Mouse (Mus musculus): ENCODE measurements around the gene Mxi1. TPM values are rescaled to one million over a fixed set of nuclear protein-coding genes. Genes with fewer than 3 reads are reported as not detected.

Mxi1 gene
- polyA plus RNA-seq, 1 experiment = 36.5 TPM

DNA sequence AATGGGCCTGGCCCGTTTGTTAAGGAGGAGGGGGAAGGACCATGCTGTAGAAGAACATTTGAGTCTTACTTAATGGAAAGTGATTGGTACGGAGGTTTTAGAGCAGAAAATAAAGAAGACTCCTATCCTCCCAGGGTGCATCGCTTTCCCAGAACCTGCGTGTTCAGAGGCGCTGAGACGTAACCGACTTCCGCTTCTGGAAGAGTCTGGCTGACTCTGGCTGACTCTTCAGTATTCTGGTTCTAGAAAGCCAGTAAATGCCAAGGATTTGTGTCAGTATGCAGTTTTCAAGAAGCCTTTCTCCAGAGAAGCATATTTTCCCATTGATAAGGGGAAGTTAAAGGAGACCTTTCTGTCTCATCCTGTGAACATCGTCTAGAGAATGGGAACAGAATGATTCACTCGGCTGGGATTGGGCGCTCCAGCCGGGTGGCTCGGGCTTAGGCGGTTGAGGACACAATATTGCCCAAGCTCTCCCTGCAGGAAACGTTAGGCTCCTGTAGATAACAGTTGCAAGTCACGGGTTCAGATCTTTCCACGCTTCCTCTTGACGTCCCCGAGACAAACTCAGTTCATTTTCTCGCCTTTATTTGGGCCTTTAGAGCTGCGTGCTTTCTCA, 21.7 kb downstream of the Mxi1 start:
- no peak overlapping the region for H3K9ac ChIP-seq (ENCODE audit: low read depth, poor library complexity, severe bottlenecking)
- no peaks in the 10 kb centered on the region for H3K27me3 ChIP-seq (ENCODE audit: control insufficient read depth, insufficient read depth, low read length, poor library complexity, severe bottlenecking)
- H3K4me3 ChIP-seq (ENCODE audit: low read depth, low read length) = no peak overlapping the region
- TF ChIP-seq POLR2A (IDR thresholded peaks at IDR 0.05; ENCODE audit: insufficient read depth, low read length) = no peak
- TF ChIP-seq CTCF (IDR thresholded peaks at IDR 0.05; ENCODE audit: low read depth, low read length) = no peak
- TF ChIP-seq EP300 (IDR thresholded peaks at IDR 0.05; ENCODE audit: insufficient read depth, low read depth, low read length) = no peak
- H3K4me1 ChIP-seq (ENCODE audit: control insufficient read depth, insufficient read depth, low read length) = no peaks in the 10 kb centered on the region
- H3K27ac ChIP-seq (ENCODE audit: insufficient read depth, low read length) = no peak overlapping the region
- no peaks in the 10 kb centered on the region for H3K9me3 ChIP-seq (replicated peaks; ENCODE audit: control insufficient read depth, insufficient read depth, low read length, poor library complexity, severe bottlenecking)
- peaks cover 9% of the 10 kb centered on the region for H3K36me3 ChIP-seq (ENCODE audit: control insufficient read depth, insufficient read depth, low read length, poor library complexity, severe bottlenecking)

GRCm38 (mm10) chr19:53333730-53334129, 23.4 kb downstream of the Mxi1 start:
- no peaks in the 10 kb centered on the region for H3K4me1 ChIP-seq (ENCODE audit: control insufficient read depth, insufficient read depth, low read length)
- H3K9me3 ChIP-seq (replicated peaks; ENCODE audit: control insufficient read depth, insufficient read depth, low read length, poor library complexity, severe bottlenecking) = no peaks in the 10 kb centered on the region
- H3K27me3 ChIP-seq (ENCODE audit: control insufficient read depth, insufficient read depth, low read length, poor library complexity, severe bottlenecking) = no peaks in the 10 kb centered on the region
- H3K36me3 ChIP-seq (ENCODE audit: control insufficient read depth, insufficient read depth, low read length, poor library complexity, severe bottlenecking) = peaks cover 18% of the 10 kb centered on the region
- no peak for TF ChIP-seq POLR2A (IDR thresholded peaks at IDR 0.05; ENCODE audit: insufficient read depth, low read length)
- TF ChIP-seq CTCF (IDR thresholded peaks at IDR 0.05; ENCODE audit: low read depth, low read length) = no peak
- TF ChIP-seq EP300 (IDR thresholded peaks at IDR 0.05; ENCODE audit: insufficient read depth, low read depth, low read length) = no peak
- H3K9ac ChIP-seq (ENCODE audit: low read depth, poor library complexity, severe bottlenecking) = no peak overlapping the region
- H3K4me3 ChIP-seq (ENCODE audit: low read depth, low read length) = no peak overlapping the region
- no peak overlapping the region for H3K27ac ChIP-seq (ENCODE audit: insufficient read depth, low read length)

- no peaks in the 10 kb centered on the region for H3K9me3 ChIP-seq (replicated peaks; ENCODE audit: control insufficient read depth, insufficient read depth, low read length, poor library complexity, severe bottlenecking)
- H3K4me1 ChIP-seq (ENCODE audit: control insufficient read depth, insufficient read depth, low read length) = no peaks in the 10 kb centered on the region
- H3K4me3 ChIP-seq (ENCODE audit: low read depth, low read length) = no peak overlapping the region
- no peak overlapping the region for H3K9ac ChIP-seq (ENCODE audit: low read depth, poor library complexity, severe bottlenecking)
- H3K27ac ChIP-seq (ENCODE audit: insufficient read depth, low read length) = no peak overlapping the region
- TF ChIP-seq CTCF (IDR thresholded peaks at IDR 0.05; ENCODE audit: low read depth, low read length) (no peak), POLR2A (IDR thresholded peaks at IDR 0.05; ENCODE audit: insufficient read depth, low read length) (no peak), EP300 (IDR thresholded peaks at IDR 0.05; ENCODE audit: insufficient read depth, low read depth, low read length) (no peak)
- H3K36me3 ChIP-seq (ENCODE audit: control insufficient read depth, insufficient read depth, low read length, poor library complexity, severe bottlenecking) = peaks cover 18% of the 10 kb centered on the region
- no peaks in the 10 kb centered on the region for H3K27me3 ChIP-seq (ENCODE audit: control insufficient read depth, insufficient read depth, low read length, poor library complexity, severe bottlenecking)
Observed at GRCm38 (mm10) chr19:53335241-53335640, 24.9 kb downstream of the Mxi1 start.

DNA sequence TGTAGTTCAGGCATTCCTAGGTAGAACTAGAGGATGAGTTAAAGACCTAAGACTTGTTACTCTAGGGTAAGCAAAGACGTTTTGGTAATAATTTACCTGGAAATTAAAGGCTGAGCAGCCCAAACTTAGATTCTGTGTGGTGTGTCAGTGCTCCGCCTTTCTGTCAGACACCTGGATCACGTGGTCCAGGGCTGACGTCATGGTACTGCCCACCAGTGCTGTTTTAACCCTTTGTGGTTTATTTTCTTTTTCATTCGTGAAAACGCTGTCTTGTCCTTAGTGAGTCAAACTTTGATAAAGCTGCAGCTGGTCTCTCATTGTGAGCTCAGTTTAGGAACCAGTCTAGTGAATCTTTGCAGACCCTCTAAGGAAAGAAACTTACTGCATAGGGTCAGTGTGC, 30.1 kb downstream of the Mxi1 start:
- no peak overlapping the region for H3K9ac ChIP-seq (ENCODE audit: low read depth, poor library complexity, severe bottlenecking)
- H3K4me3 ChIP-seq (ENCODE audit: low read depth, low read length) = no peak overlapping the region
- no peak overlapping the region for H3K27ac ChIP-seq (ENCODE audit: insufficient read depth, low read length)
- H3K9me3 ChIP-seq (replicated peaks; ENCODE audit: control insufficient read depth, insufficient read depth, low read length, poor library complexity, severe bottlenecking) = no peaks in the 10 kb centered on the region
- no peaks in the 10 kb centered on the region for H3K4me1 ChIP-seq (ENCODE audit: control insufficient read depth, insufficient read depth, low read length)
- H3K36me3 ChIP-seq (ENCODE audit: control insufficient read depth, insufficient read depth, low read length, poor library complexity, severe bottlenecking) = peaks cover 9% of the 10 kb centered on the region
- no peaks in the 10 kb centered on the region for H3K27me3 ChIP-seq (ENCODE audit: control insufficient read depth, insufficient read depth, low read length, poor library complexity, severe bottlenecking)
- TF ChIP-seq POLR2A (IDR thresholded peaks at IDR 0.05; ENCODE audit: insufficient read depth, low read length) (no peak), CTCF (IDR thresholded peaks at IDR 0.05; ENCODE audit: low read depth, low read length) (no peak), EP300 (IDR thresholded peaks at IDR 0.05; ENCODE audit: insufficient read depth, low read depth, low read length) (no peak)

DNA sequence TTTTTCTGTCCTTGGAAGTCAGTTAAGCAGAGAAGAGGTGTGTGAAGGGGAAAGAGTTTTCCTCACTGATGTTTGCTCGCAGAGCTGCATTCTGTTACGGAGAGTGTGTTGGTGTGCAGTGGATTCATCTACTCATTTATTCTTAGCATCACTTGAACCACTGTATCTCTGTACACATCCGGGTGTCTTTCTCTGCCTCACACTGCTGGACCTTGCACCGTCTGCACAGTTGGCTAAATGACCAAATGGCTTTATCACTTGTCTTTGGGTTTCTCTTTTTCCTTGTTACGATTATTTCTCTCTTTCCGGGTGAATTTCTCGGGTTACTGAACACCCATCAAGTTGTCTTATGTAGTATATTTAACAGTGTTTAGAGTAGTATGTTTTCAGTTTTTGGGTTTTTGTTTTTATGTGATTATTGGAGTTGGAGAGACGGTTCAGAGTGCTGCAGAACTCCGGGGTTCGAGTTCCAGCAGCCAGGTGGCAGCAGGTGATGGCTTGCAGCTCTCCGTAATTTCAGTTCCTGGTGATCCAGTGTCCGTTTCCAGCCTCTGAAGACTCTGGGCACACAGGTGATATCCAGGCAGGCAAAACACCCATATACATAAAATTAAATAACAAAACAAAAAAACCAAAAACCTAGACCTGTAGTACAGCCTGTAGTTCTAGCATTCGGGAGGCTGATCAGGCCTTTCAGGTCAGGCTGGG, 33.0 kb downstream of the Mxi1 start:
- no peak overlapping the region for H3K4me3 ChIP-seq (ENCODE audit: low read depth, low read length)
- no peak for TF ChIP-seq CTCF (IDR thresholded peaks at IDR 0.05; ENCODE audit: low read depth, low read length)
- TF ChIP-seq POLR2A (IDR thresholded peaks at IDR 0.05; ENCODE audit: insufficient read depth, low read length) = no peak
- no peak for TF ChIP-seq EP300 (IDR thresholded peaks at IDR 0.05; ENCODE audit: insufficient read depth, low read depth, low read length)
- no peaks in the 10 kb centered on the region for H3K27me3 ChIP-seq (ENCODE audit: control insufficient read depth, insufficient read depth, low read length, poor library complexity, severe bottlenecking)
- H3K27ac ChIP-seq (ENCODE audit: insufficient read depth, low read length) = no peak overlapping the region
- H3K4me1 ChIP-seq (ENCODE audit: control insufficient read depth, insufficient read depth, low read length) = no peaks in the 10 kb centered on the region
- H3K36me3 ChIP-seq (ENCODE audit: control insufficient read depth, insufficient read depth, low read length, poor library complexity, severe bottlenecking) = 0 out of 2 replicates have a peak, but pooled peaks cover 2% of the 10 kb centered on the region
- H3K9ac ChIP-seq (ENCODE audit: low read depth, poor library complexity, severe bottlenecking) = no peak overlapping the region
- no peaks in the 10 kb centered on the region for H3K9me3 ChIP-seq (replicated peaks; ENCODE audit: control insufficient read depth, insufficient read depth, low read length, poor library complexity, severe bottlenecking)

GRCm38 (mm10) chr19:53344062-53344461, 33.7 kb downstream of the Mxi1 start:
- Histone ChIP-seq H3K4me1 (ENCODE audit: control insufficient read depth, insufficient read depth, low read length) (no peaks in the 10 kb centered on the region), H3K4me3 (ENCODE audit: low read depth, low read length) (no peak overlapping the region), H3K27ac (ENCODE audit: insufficient read depth, low read length) (no peak overlapping the region), H3K27me3 (ENCODE audit: control insufficient read depth, insufficient read depth, low read length, poor library complexity, severe bottlenecking) (no peaks in the 10 kb centered on the region), H3K36me3 (ENCODE audit: control insufficient read depth, insufficient read depth, low read length, poor library complexity, severe bottlenecking) (0 out of 2 replicates have a peak, but pooled peaks cover 2% of the 10 kb centered on the region), H3K9ac (ENCODE audit: low read depth, poor library complexity, severe bottlenecking) (no peak overlapping the region), H3K9me3 (replicated peaks; ENCODE audit: control insufficient read depth, insufficient read depth, low read length, poor library complexity, severe bottlenecking) (no peaks in the 10 kb centered on the region)
- TF ChIP-seq CTCF (IDR thresholded peaks at IDR 0.05; ENCODE audit: low read depth, low read length) (no peak), EP300 (IDR thresholded peaks at IDR 0.05; ENCODE audit: insufficient read depth, low read depth, low read length) (no peak), POLR2A (IDR thresholded peaks at IDR 0.05; ENCODE audit: insufficient read depth, low read length) (no peak)
